In the genomic region with DNA sequence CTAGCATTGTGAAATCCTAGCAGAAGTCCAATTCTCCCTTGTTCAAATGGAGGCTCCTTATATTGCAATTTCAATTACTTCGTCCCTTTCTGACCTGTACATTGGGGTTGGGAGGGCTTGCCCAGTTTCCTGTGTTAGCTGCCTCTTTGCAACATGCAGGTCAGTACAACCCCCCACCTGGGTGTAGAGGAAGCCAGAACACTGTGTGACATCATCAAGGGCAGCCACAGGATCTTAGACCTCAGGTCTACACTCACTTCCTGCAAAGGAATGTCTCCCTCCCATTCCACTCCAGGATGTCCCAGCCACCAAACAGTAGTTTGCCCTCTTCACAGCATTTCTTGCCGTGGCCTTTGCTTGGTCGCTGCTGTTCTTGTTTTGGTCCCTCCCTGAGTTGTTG, we compare ENCODE assay signal across 21 mouse cellular contexts. TPM values are rescaled to one million over a fixed set of nuclear protein-coding genes. Genes with fewer than 3 reads are reported as not detected.
DNase-seq lines count a peak whose midpoint lies in the region; ATAC-seq lines count a peak whose summit lies in the region.
"Had no signal": no experiment of that assay in that cellular context is flagged by ENCODE, and none has a peak within 500 bp of the region (broad histone marks: within the 10 kb centered on the region; RNA-seq: fewer than 3 reads in every experiment).

No protein-coding gene starts in this region.

- peak; percentile 21 for ATAC-seq in granulocyte monocyte progenitor cell, adult 5-6 weeks (replicated peaks; ENCODE audit: poor library complexity, severe bottlenecking)
- ATAC-seq: forebrain, embryonic 14.5 days; hindbrain, embryonic 16.5 days; Patski had no signal

- peak; percentile 24 to 56 for DNase-seq in thymus, adult 18-20 months
- DNase-seq in thymus, postnatal 14 days = peak; percentile 61
- DNase-seq in gastrocnemius, postnatal 25 days = no peak
- no peak for DNase-seq in kidney, postnatal 25 days
- no peak for DNase-seq in lung, postnatal 10 days
- no peak for DNase-seq in left cerebral cortex, adult 9 months (ENCODE audit: low spot score in 2 of 2)
- DNase-seq: adrenal gland, adult 8-10 months; adrenal gland, postnatal 36 days; B cell, adult 2 months; cerebellum, adult 8-10 months; cerebellum, postnatal 36 days; gastrocnemius, adult 2 months; gastrocnemius, postnatal 36 days; heart, adult 18-20 months; heart, postnatal 10 days; heart, postnatal 4 days had no signal

RNA-seq across cellular contexts. Expression of gene 4930524B15Rik, which starts 19.9 kb away (rescaled TPM):
- not detected in 2 replicates for total RNA-seq in granulocyte monocyte progenitor cell, adult 5-6 weeks (2014; fragmentation: Nextera tagmentation)
- total RNA-seq in granulocyte monocyte progenitor cell, adult 5-6 weeks (2017) = not detected in 2 replicates
- not detected for total RNA-seq in gastrocnemius, postnatal 25 days (2021)
- total RNA-seq: adrenal gland, adult 8-10 months; adrenal gland, postnatal 36 days; CH12.LX; gastrocnemius, adult 2 months; gastrocnemius, postnatal 36 days; heart, adult 18-20 months; heart, postnatal 10 days; heart, postnatal 4 days had no signal

RNA-seq across cellular contexts. Expression of gene Nsg2, which starts 54.8 kb away (rescaled TPM):
- total RNA-seq in granulocyte monocyte progenitor cell, adult 5-6 weeks (2014; fragmentation: Nextera tagmentation) = not detected in 2 replicates
- not detected in 2 replicates for total RNA-seq in granulocyte monocyte progenitor cell, adult 5-6 weeks (2017)
- under 1 TPM; 0.26 to 0.35 TPM for total RNA-seq in gastrocnemius, postnatal 25 days (2021)
- total RNA-seq: gastrocnemius, adult 2 months had no signal

Comparison
In these comparisons a context has a peak if more than half of its experiments do, and no peak if none do; other contexts are left out.
1. DNase-seq: peak in thymus, adult 18-20 months (2 of 2) and thymus, postnatal 14 days (single experiment); none in gastrocnemius, postnatal 25 days (single experiment), kidney, postnatal 25 days (0 of 2), lung, postnatal 10 days (single experiment) and left cerebral cortex, adult 9 months (0 of 2).